Mouse (Mus musculus) brown adipose tissue, adult 24 weeks (tissue): ENCODE results near the gene Uggt1. TPM values are rescaled to one million over a fixed set of nuclear protein-coding genes. Genes with fewer than 3 reads are reported as not detected.

ENCODE experiments used
- H3K27ac ChIP-seq: fragments of 200-500 bp; replicated peaks from 2 replicates; pipeline ENCODE4 v1.5.1; 2012; ENCODE audit warnings: low read depth, mild to moderate bottlenecking, low read length
- H3K4me1 ChIP-seq: fragments of 200-500 bp; 2 replicates; pipeline ENCODE4 v1.6.1; 2012; ENCODE audit warnings: low read length, mixed read lengths; ENCODE audit not compliant: control insufficient read depth, insufficient read depth, insufficient read length
- H3K4me3 ChIP-seq: fragments of 200-500 bp; 2 replicates; pipeline ENCODE4 v1.5.1; 2012; ENCODE audit warnings: low read depth, mild to moderate bottlenecking, low read length, moderate library complexity; ENCODE audit not compliant: insufficient read depth
- polyA plus RNA-seq: library from polyadenylated mRNA; stranded (reverse); fragments of >200 nt; gene quantifications from 2 replicates; pipeline ENCODE4 v1.2.4, GENCODE M21; 2012; ENCODE audit not compliant: missing spikeins, insufficient read depth, insufficient read length

Gene Uggt1
- polyA plus RNA-seq, 1 experiment = 11.0 TPM

- Histone ChIP-seq H3K27ac (no peak overlapping the region), H3K4me3 (no peak overlapping the region), H3K4me1 (no peaks in the 10 kb centered on the region)
Observed at GRCm38 (mm10) chr1:36172941-36173340, 71.6 kb downstream of the Uggt1 start.

- no peak overlapping the region for H3K4me3 ChIP-seq
- no peak overlapping the region; the same call in 1 of the 2 replicates for H3K27ac ChIP-seq
- no peaks in the 10 kb centered on the region for H3K4me1 ChIP-seq
Observed at GRCm38 (mm10) chr1:36162687-36163086, 81.8 kb downstream of the Uggt1 start.

GRCm38 (mm10) chr1:36161208-36161607 lies 83.3 kb downstream of the Uggt1 start:
- no peak overlapping the region for H3K4me3 ChIP-seq
- no peak overlapping the region for H3K27ac ChIP-seq
- no peaks in the 10 kb centered on the region for H3K4me1 ChIP-seq

GRCm38 (mm10) chr1:36160246-36160645 lies 84.3 kb downstream of the Uggt1 start:
- Histone ChIP-seq H3K27ac (no peak overlapping the region), H3K4me3 (no peak overlapping the region), H3K4me1 (no peaks in the 10 kb centered on the region)

- H3K4me3 ChIP-seq = no peak overlapping the region
- no peak overlapping the region for H3K27ac ChIP-seq
- H3K4me1 ChIP-seq = no peaks in the 10 kb centered on the region
Observed at GRCm38 (mm10) chr1:36149411-36149810, 95.1 kb downstream of the Uggt1 start.

GRCm38 (mm10) chr1:36148809-36149208 lies 95.7 kb downstream of the Uggt1 start:
- Histone ChIP-seq H3K27ac (no peak overlapping the region), H3K4me3 (no peak overlapping the region), H3K4me1 (no peaks in the 10 kb centered on the region)

GRCm38 (mm10) chr1:36145050-36145449 lies 99.5 kb downstream of the Uggt1 start:
- H3K27ac ChIP-seq = no peak overlapping the region
- H3K4me3 ChIP-seq = no peak overlapping the region
- no peaks in the 10 kb centered on the region for H3K4me1 ChIP-seq

- Histone ChIP-seq H3K27ac (no peak overlapping the region), H3K4me3 (no peak overlapping the region), H3K4me1 (no peaks in the 10 kb centered on the region)
Observed at GRCm38 (mm10) chr1:36140311-36140710, 104.2 kb downstream of the Uggt1 start.

- H3K4me1 ChIP-seq = 0 out of 2 replicates have a peak, but pooled peaks cover 3% of the 10 kb centered on the region
Observed at GRCm38 (mm10) chr1:36134584-36134983, 109.9 kb downstream of the Uggt1 start.

GRCm38 (mm10) chr1:36133647-36134046 lies 110.9 kb downstream of the Uggt1 start:
- no peak overlapping the region for H3K4me3 ChIP-seq
- peak overlapping the region; percentile 52; the same call in 1 of the 2 replicates for H3K27ac ChIP-seq
- 0 out of 2 replicates have a peak, but pooled peaks cover 5% of the 10 kb centered on the region for H3K4me1 ChIP-seq

More at GRCm38 (mm10) chr1:36134584-36134983, 109.9 kb downstream of the Uggt1 start:
- Histone ChIP-seq H3K4me3 (no peak overlapping the region), H3K27ac (no peak overlapping the region)

GRCm38 (mm10) chr1:36133041-36133440 lies 111.5 kb downstream of the Uggt1 start:
- no peak overlapping the region for H3K4me3 ChIP-seq
- H3K4me1 ChIP-seq = 0 out of 2 replicates have a peak, but pooled peaks cover 5% of the 10 kb centered on the region
- peak overlapping the region; percentile 52 for H3K27ac ChIP-seq

GRCm38 (mm10) chr1:36132211-36132610 lies 112.3 kb downstream of the Uggt1 start:
- no peak overlapping the region for H3K4me3 ChIP-seq
- no peak overlapping the region for H3K27ac ChIP-seq
- 0 out of 2 replicates have a peak, but pooled peaks cover 5% of the 10 kb centered on the region for H3K4me1 ChIP-seq

- Histone ChIP-seq H3K27ac (no peak overlapping the region), H3K4me1 (0 out of 2 replicates have a peak, but pooled peaks cover 5% of the 10 kb centered on the region), H3K4me3 (no peak overlapping the region)
Observed at GRCm38 (mm10) chr1:36131766-36132165, 112.8 kb downstream of the Uggt1 start.

GRCm38 (mm10) chr1:36131154-36131553 lies 113.4 kb downstream of the Uggt1 start:
- no peak overlapping the region for H3K27ac ChIP-seq

GRCm38 (mm10) chr1:36130307-36131035 lies 114.0 kb downstream of the Uggt1 start:
- peak overlapping the region; percentile 58 for H3K27ac ChIP-seq
- H3K4me1 ChIP-seq = 0 out of 2 replicates have a peak, but pooled peaks cover 5% of the 10 kb centered on the region
- H3K4me3 ChIP-seq = no peak overlapping the region

More at GRCm38 (mm10) chr1:36131154-36131553, 113.4 kb downstream of the Uggt1 start:
- Histone ChIP-seq H3K4me3 (no peak overlapping the region), H3K4me1 (0 out of 2 replicates have a peak, but pooled peaks cover 5% of the 10 kb centered on the region)

- H3K4me1 ChIP-seq = 0 out of 2 replicates have a peak, but pooled peaks cover 5% of the 10 kb centered on the region
- H3K4me3 ChIP-seq = no peak overlapping the region
- H3K27ac ChIP-seq = peak overlapping the region; percentile 58
Observed at GRCm38 (mm10) chr1:36129881-36130280, 114.6 kb downstream of the Uggt1 start.
